In the genomic region with DNA sequence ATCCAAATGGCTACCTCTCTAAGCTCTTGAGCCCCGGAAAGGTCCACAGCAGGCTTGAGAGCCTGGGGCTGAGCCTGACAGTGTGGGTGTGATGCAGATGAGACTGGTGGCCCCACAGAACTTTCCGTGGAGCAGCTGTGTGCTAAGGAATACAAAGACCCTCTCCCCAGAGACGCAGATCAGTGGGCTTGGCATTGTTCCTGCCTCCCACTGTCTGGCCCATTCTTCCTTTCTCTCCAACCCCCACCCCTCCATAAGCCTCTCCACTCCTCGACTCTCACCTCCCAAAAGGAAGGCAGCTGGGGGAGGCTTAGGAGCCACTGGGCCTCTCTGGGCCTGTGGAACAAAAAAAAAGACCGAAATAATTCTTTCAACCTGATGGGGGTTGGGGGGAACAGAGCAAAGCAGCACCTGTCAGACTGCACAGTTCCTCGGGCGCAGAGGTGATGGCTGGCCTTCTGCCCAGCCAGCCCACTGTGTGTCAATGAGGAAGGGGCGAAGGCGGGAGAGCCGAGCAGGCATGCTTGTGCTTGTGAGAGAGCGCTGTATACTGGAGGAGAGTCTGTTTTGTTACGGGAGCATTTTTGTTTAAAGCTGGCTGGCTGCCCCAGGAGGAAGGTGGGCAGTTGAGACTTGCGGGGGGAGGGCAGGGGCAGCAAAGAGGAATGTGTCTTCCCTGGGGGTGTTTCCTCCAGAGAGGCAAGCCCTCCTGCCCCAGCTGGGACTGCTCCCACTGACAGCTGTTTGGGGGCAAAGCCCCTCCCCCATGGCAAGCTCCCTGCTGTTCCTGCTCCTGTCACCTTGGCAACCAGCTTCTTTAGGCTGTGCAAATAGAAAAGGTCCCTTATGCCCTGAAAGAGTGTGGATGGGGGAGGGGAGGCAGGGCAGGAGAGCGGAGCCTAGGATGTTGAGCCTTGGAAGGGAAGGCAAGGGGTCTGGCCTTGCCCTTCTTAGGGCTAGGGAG, we compare ENCODE assay signal across 9 mouse cellular contexts. TPM values are rescaled to one million over a fixed set of nuclear protein-coding genes. Genes with fewer than 3 reads are reported as not detected.
A peak's percentile ranks its signal among the peaks of the same experiment; 100 is the strongest.
DNase-seq lines count a peak whose midpoint lies in the region; ATAC-seq lines count a peak whose summit lies in the region.
"Had no signal": no experiment of that assay in that cellular context is flagged by ENCODE, and none has a peak within 500 bp of the region (broad histone marks: within the 10 kb centered on the region; RNA-seq: fewer than 3 reads in every experiment).

No protein-coding gene starts in this region.

- no peak overlapping the region for H3K4me3 ChIP-seq in hindbrain, embryonic 11.5 days (ENCODE audit: low read depth, low read length)
- peak overlapping the region; percentile 17; the same call in 1 of the 2 replicates for H3K4me3 ChIP-seq in limb, embryonic 12.5 days (replicated peaks)
- H3K4me3 ChIP-seq in neural tube, embryonic 11.5 days (ENCODE audit: low read depth, low read length): peak overlapping the region; percentile 12
- H3K4me3 ChIP-seq: erythroblast, embryonic 14.5 days had no signal

- no peaks in the 10 kb centered on the region for H3K27me3 ChIP-seq in hindbrain, embryonic 11.5 days (ENCODE audit: control insufficient read depth, insufficient read depth, low read length)
- no peaks in the 10 kb centered on the region for H3K27me3 ChIP-seq in limb, embryonic 12.5 days
- H3K27me3 ChIP-seq in neural tube, embryonic 11.5 days (ENCODE audit: control insufficient read depth, insufficient read depth, low read length): no peaks in the 10 kb centered on the region

- no peaks in the 10 kb centered on the region for H3K9me3 ChIP-seq in hindbrain, embryonic 11.5 days (ENCODE audit: control insufficient read depth, low read length)
- H3K9me3 ChIP-seq in limb, embryonic 12.5 days: no peaks in the 10 kb centered on the region
- no peaks in the 10 kb centered on the region for H3K9me3 ChIP-seq in neural tube, embryonic 11.5 days (ENCODE audit: control insufficient read depth, low read length)

- peak overlapping the region; percentile 32 for H3K4me2 ChIP-seq in hindbrain, embryonic 11.5 days (replicated peaks; ENCODE audit: low read depth, low read length)
- peak overlapping the region; percentile 50 for H3K4me2 ChIP-seq in limb, embryonic 12.5 days
- peak overlapping the region; percentile 37 for H3K4me2 ChIP-seq in neural tube, embryonic 11.5 days (ENCODE audit: low read depth)

- peak overlapping the region; percentile 55 for H3K9ac ChIP-seq in hindbrain, embryonic 11.5 days (ENCODE audit: low read depth, low read length)
- peak overlapping the region; percentile 23 for H3K9ac ChIP-seq in limb, embryonic 12.5 days (replicated peaks)
- H3K9ac ChIP-seq in neural tube, embryonic 11.5 days (ENCODE audit: low read length): peak overlapping the region; percentile 58

- DNase-seq in frontal cortex, postnatal 10 days (ENCODE audit: low spot score in 2 of 2): peak; percentile 74 to 88
- no peak for DNase-seq in frontal cortex, postnatal 36 days (ENCODE audit: low spot score in 2 of 2)
- DNase-seq in cerebellum, adult 9-10 months: peak; percentile 85
- DNase-seq in hindbrain, embryonic 11.5 days (ENCODE audit: low spot score): peak; percentile 95
- DNase-seq in neural tube, embryonic 11.5 days (ENCODE audit: low spot score): peak; percentile 92
- DNase-seq in ovary, postnatal 14 days (ENCODE audit: low spot score): no peak

- peak overlapping the region; percentile 99 for H3K27ac ChIP-seq in hindbrain, embryonic 11.5 days (ENCODE audit: low read depth, low read length)
- peak overlapping the region; percentile 95 for H3K27ac ChIP-seq in limb, embryonic 12.5 days
- H3K27ac ChIP-seq in neural tube, embryonic 11.5 days (ENCODE audit: low read depth, low read length): peak overlapping the region; percentile 99

- H3K36me3 ChIP-seq in hindbrain, embryonic 11.5 days (ENCODE audit: control insufficient read depth, insufficient read depth, low read length): no peaks in the 10 kb centered on the region
- H3K36me3 ChIP-seq in limb, embryonic 12.5 days: no peaks in the 10 kb centered on the region
- H3K36me3 ChIP-seq in neural tube, embryonic 11.5 days (ENCODE audit: control insufficient read depth, insufficient read depth, low read length): no peaks in the 10 kb centered on the region; the same call in 1 of the 2 replicates

- WGBS in hindbrain, embryonic 11.5 days: 2% methylated on average over 14 of the region's 14 CpGs
- WGBS in limb, embryonic 12.5 days: 9% methylated on average over 14 of the region's 14 CpGs
- WGBS in neural tube, embryonic 11.5 days: 4% methylated on average over 14 of the region's 14 CpGs

- H3K4me1 ChIP-seq in hindbrain, embryonic 11.5 days (replicated peaks; ENCODE audit: control insufficient read depth, insufficient read depth, low read length): peaks cover 39% of the 10 kb centered on the region
- peaks cover 69% of the 10 kb centered on the region for H3K4me1 ChIP-seq in limb, embryonic 12.5 days (replicated peaks)
- H3K4me1 ChIP-seq in neural tube, embryonic 11.5 days (ENCODE audit: control insufficient read depth, insufficient read depth, low read length): peaks cover 65% of the 10 kb centered on the region

- peak; percentile 88 for ATAC-seq in hindbrain, embryonic 11.5 days (ENCODE audit: low FRiP score)
- ATAC-seq in limb, embryonic 12.5 days (ENCODE audit: insufficient number of reproducible peaks, insufficient read depth, low FRiP score, low TSS enrichment, low read depth): peak; percentile 87
- peak; percentile 76 for ATAC-seq in neural tube, embryonic 11.5 days (ENCODE audit: insufficient read depth, low FRiP score, low TSS enrichment)
- ATAC-seq in megakaryocyte, adult 5-6 weeks (ENCODE audit: poor library complexity, severe bottlenecking): no peak

RNA-seq across cellular contexts. Expression of a gene that starts 39.6 kb away (rescaled TPM):
- polyA plus RNA-seq in hindbrain, embryonic 11.5 days (2014; fragmentation: Nextera tagmentation; extraction: Ambion mirVana): 0.42 and 0.51 TPM in 2 replicates
- 0.18 and 0.32 TPM in 2 replicates for polyA plus RNA-seq in limb, embryonic 12.5 days (2016; fragmentation: Nextera tagmentation; extraction: Ambion mirVana)
- polyA plus RNA-seq in neural tube, embryonic 11.5 days (2014; fragmentation: Nextera tagmentation; extraction: Ambion mirVana): 0.33 and 0.45 TPM in 2 replicates
- total RNA-seq in megakaryocyte, adult 5-6 weeks (2015): 0.09 and 0.21 TPM in 2 replicates
- 0.11 TPM in 1 of 2 replicates, not detected in the other for total RNA-seq in megakaryocyte, adult 5-6 weeks (2017)
- polyA plus RNA-seq: erythroblast, embryonic 14.5 days had no signal

Comparison
In these comparisons a context has a peak if more than half of its experiments do, and no peak if none do; other contexts are left out.
1. DNase-seq: peak in frontal cortex, postnatal 10 days (2 of 2), cerebellum, adult 9-10 months (single experiment), hindbrain, embryonic 11.5 days (single experiment) and neural tube, embryonic 11.5 days (single experiment); none in frontal cortex, postnatal 36 days (0 of 2) and ovary, postnatal 14 days (single experiment).
2. Peak in every context shown above with its lines, with median percentiles within 50 percentile points of each other: H3K27ac ChIP-seq, H3K4me2 ChIP-seq and H3K9ac ChIP-seq.